Mouse (Mus musculus): ENCODE data around the gene Spag6l. TPM values are rescaled to one million over a fixed set of nuclear protein-coding genes. Genes with fewer than 3 reads are reported as not detected.

Gene Spag6l
- polyA plus RNA-seq, 1 experiment from 2014 or later = 0.56 TPM

GRCm38 (mm10) chr16:16806325-16806724, 22.9 kb downstream of the Spag6l start:
- no peak overlapping the region for H3K4me2 ChIP-seq (ENCODE audit: low read depth, low read length)
- H3K4me1 ChIP-seq (ENCODE audit: control insufficient read depth, insufficient read depth, low read length) = no peaks in the 10 kb centered on the region
- no peaks in the 10 kb centered on the region for H3K9me3 ChIP-seq (replicated peaks; ENCODE audit: control insufficient read depth, low read length)
- no peak overlapping the region for H3K4me3 ChIP-seq (ENCODE audit: low read length)
- H3K9ac ChIP-seq (ENCODE audit: low read length) = no peak overlapping the region
- H3K27me3 ChIP-seq (ENCODE audit: control insufficient read depth, insufficient read depth, low read length) = no peaks in the 10 kb centered on the region
- 55% methylated on average over 2 of the region's 2 CpGs for WGBS
- no peak overlapping the region for H3K27ac ChIP-seq (ENCODE audit: low read length)
- no peaks in the 10 kb centered on the region for H3K36me3 ChIP-seq (ENCODE audit: control insufficient read depth, insufficient read depth)
- ATAC-seq (replicated peaks; ENCODE audit: extremely low read depth, insufficient read depth, low FRiP score) = no peak

Other genes with a start within 250 kb of the Spag6l start
- 10.8 and 11.4 TPM in 2 replicates for gene Fgd4, start 228.9 kb downstream of the Spag6l start, polyA plus RNA-seq (2015; fragmentation: Nextera tagmentation; extraction: Ambion mirVana)
- gene Olfr19, start 153.1 kb downstream of the Spag6l start, polyA plus RNA-seq (2015; fragmentation: Nextera tagmentation; extraction: Ambion mirVana) = not detected in 2 replicates
- 0.24 TPM in 1 of 2 replicates, not detected in the other for gene Igll1, start 34.5 kb upstream of the Spag6l start, polyA plus RNA-seq (2015; fragmentation: Nextera tagmentation; extraction: Ambion mirVana)
- 45.1 and 45.2 TPM in 2 replicates for gene Top3b, start 41.3 kb upstream of the Spag6l start, polyA plus RNA-seq (2015; fragmentation: Nextera tagmentation; extraction: Ambion mirVana)
- gene Vpreb1, start 41.4 kb upstream of the Spag6l start, polyA plus RNA-seq (2015; fragmentation: Nextera tagmentation; extraction: Ambion mirVana) = 1.4 and 1.5 TPM in 2 replicates
- gene Ppm1f, start 67.0 kb upstream of the Spag6l start, polyA plus RNA-seq (2015; fragmentation: Nextera tagmentation; extraction: Ambion mirVana) = 25.8 and 28.5 TPM in 2 replicates
- gene Mapk1, start 153.9 kb upstream of the Spag6l start, polyA plus RNA-seq (2015; fragmentation: Nextera tagmentation; extraction: Ambion mirVana) = 129 and 131 TPM in 2 replicates
- 9.4 and 10.1 TPM in 2 replicates for gene Ypel1, start 240.2 kb upstream of the Spag6l start, polyA plus RNA-seq (2015; fragmentation: Nextera tagmentation; extraction: Ambion mirVana)

Data from heart, embryonic 16.5 days (tissue).